In genomic region chr12:4071671-4072070, GRCm38 (mm10) we compare ENCODE assay signal across 11 mouse cellular contexts.
"Had no signal": no experiment of that assay in that cellular context is flagged by ENCODE, and none has a peak within 500 bp of the region (broad histone marks: within the 10 kb centered on the region; RNA-seq: fewer than 3 reads in every experiment).

No protein-coding gene starts in this region.

- H3K27ac ChIP-seq: left cerebral cortex, adult 2 months; limb, embryonic 10.5 days; liver, embryonic 15.5 days; midbrain, embryonic 13.5 days had no signal

- DNase-seq: kidney, postnatal 10 days; kidney, postnatal 4 days; lung, adult 2 months; lung, postnatal 36 days; right cerebral cortex, postnatal 25 days; thymus, adult 18-20 months; thymus, postnatal 14 days had no signal

- H3K4me3 ChIP-seq: left cerebral cortex, adult 2 months; limb, embryonic 10.5 days; liver, embryonic 15.5 days; midbrain, embryonic 13.5 days had no signal
